Mouse (Mus musculus) neural tube, embryonic 13.5 days (tissue): Measurements from ENCODE around the gene Mon2. TPM values are rescaled to one million over a fixed set of nuclear protein-coding genes. Genes with fewer than 3 reads are reported as not detected.

Source experiments
- ATAC-seq: fragments of 200-750 bp; cut with Nextera tagmentation; 2 replicates; pipeline ENCODE4 v1.8.0; 2017; ENCODE audit warnings: low read depth, mild to moderate bottlenecking, moderate TSS enrichment, moderate library complexity
- H3K27ac ChIP-seq: fragments of 300-500 bp; sonication (generic); replicated peaks from 2 replicates; pipeline ENCODE4 v1.5.1; 2015; ENCODE audit warnings: moderate library complexity, mild to moderate bottlenecking, inconsistent platforms
- H3K27me3 ChIP-seq: fragments of 300-500 bp; sonication (generic); 2 replicates; pipeline ENCODE4 v1.6.1; 2015; ENCODE audit warnings: mild to moderate bottlenecking, inconsistent platforms
- H3K36me3 ChIP-seq: fragments of 300-500 bp; sonication (generic); 2 replicates; pipeline ENCODE4 v1.6.1; 2015; ENCODE audit warnings: mild to moderate bottlenecking, inconsistent platforms
- H3K4me1 ChIP-seq: fragments of 300-500 bp; sonication (generic); replicated peaks from 2 replicates; pipeline ENCODE4 v1.6.1; 2015; ENCODE audit warnings: inconsistent platforms
- H3K4me2 ChIP-seq: fragments of 300-500 bp; sonication (generic); 2 replicates; pipeline ENCODE4 v1.6.1; 2015; ENCODE audit warnings: inconsistent platforms, mild to moderate bottlenecking, moderate library complexity
- H3K4me3 ChIP-seq: fragments of 300-500 bp; sonication (generic); 2 replicates; pipeline ENCODE4 v1.5.1; 2015; ENCODE audit warnings: mild to moderate bottlenecking, inconsistent platforms
- H3K9ac ChIP-seq: fragments of 300-500 bp; sonication (generic); 2 replicates; pipeline ENCODE4 v1.6.1; 2015; ENCODE audit warnings: moderate library complexity, mild to moderate bottlenecking, inconsistent platforms
- H3K9me3 ChIP-seq: fragments of 300-500 bp; sonication (generic); 2 replicates; pipeline ENCODE4 v1.6.1; 2016; ENCODE audit warnings: inconsistent platforms
- WGBS: fragments of 180-500 bp; shearing (Covaris S2); methylation state at CpG from one replicate; pipeline ENCODE4 v1.1.7; 2015; 5-methylcytosine and 5-hydroxymethylcytosine counted together
- microRNA counts: library from miRNA; unstranded; fragments of <30 nt; microRNA quantifications from one replicate; lab custom pipeline; 2016
- microRNA-seq: library from miRNA; unstranded; fragments of <30 nt; microRNA quantifications from one replicate; pipeline ENCODE4, GENCODE M21; 2016
- polyA plus RNA-seq: library from polyadenylated mRNA; unstranded; fragments of >200 nt; fragmentation: Nextera tagmentation; extraction: Ambion mirVana; gene quantifications from 2 replicates; pipeline ENCODE4 v1.2.1, GENCODE M21; 2015

The Mon2 gene
- polyA plus RNA-seq, 1 experiment from 2014 or later: 26.7 TPM

DNA sequence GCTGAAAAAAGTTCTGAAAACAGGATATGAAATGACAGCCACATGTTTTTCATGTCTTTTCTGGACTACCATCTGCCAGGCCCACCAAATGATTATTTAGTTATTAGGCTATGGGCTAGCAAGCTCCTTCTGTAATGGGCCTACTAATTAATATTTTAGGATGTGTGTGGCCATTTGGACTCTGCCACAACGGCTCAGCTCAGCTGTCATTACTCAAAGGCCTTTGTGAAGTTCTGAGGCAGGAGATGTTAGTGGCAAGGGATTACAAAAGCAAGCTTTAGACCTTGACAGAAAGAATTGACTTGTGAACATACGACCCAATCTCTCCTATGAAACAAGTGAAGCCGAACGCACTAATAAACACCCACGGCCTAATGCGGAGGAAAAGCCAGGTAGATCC is 125.3 kb downstream of the Mon2 start:
- no peaks in the 10 kb centered on the region for H3K9me3 ChIP-seq
- no peaks in the 10 kb centered on the region for H3K36me3 ChIP-seq
- WGBS: 46% methylated on average over 6 of the region's 6 CpGs
- H3K4me2 ChIP-seq: no peak overlapping the region
- H3K27me3 ChIP-seq: no peaks in the 10 kb centered on the region
- H3K27ac ChIP-seq: peak overlapping the region; percentile 38; the same call in 1 of the 2 replicates
- H3K9ac ChIP-seq: no peak overlapping the region
- H3K4me1 ChIP-seq: peaks cover 8% of the 10 kb centered on the region; the same call in 1 of the 2 replicates
- ATAC-seq: no peak
- no peak overlapping the region for H3K4me3 ChIP-seq

DNA sequence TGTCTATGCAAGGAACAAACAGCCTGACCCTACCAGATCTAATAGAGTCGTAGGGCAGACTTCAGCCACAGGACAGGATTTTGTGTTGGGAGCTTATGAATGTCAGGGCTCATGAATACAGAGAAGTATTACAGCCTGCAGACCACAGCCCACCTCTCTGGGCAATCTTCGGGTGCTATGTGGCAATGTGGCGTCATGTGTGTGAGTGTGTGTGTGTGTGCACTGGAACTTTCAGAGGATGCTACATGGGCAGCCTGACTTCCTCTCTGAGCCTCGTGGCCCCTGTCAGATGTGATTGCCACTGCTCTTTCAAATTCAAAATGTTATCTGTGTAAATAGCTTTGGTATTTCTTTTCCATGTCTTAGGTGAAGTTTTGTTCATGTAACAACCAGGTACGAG is 131.4 kb downstream of the Mon2 start:
- Histone ChIP-seq H3K27me3 (no peaks in the 10 kb centered on the region), H3K9me3 (no peaks in the 10 kb centered on the region), H3K4me1 (peaks cover 16% of the 10 kb centered on the region), H3K9ac (no peak overlapping the region), H3K27ac (no peak overlapping the region; the same call in 1 of the 2 replicates), H3K4me3 (no peak overlapping the region), H3K4me2 (no peak overlapping the region), H3K36me3 (no peaks in the 10 kb centered on the region)
- ATAC-seq: no peak
- 76% methylated on average over 5 of the region's 5 CpGs for WGBS

DNA sequence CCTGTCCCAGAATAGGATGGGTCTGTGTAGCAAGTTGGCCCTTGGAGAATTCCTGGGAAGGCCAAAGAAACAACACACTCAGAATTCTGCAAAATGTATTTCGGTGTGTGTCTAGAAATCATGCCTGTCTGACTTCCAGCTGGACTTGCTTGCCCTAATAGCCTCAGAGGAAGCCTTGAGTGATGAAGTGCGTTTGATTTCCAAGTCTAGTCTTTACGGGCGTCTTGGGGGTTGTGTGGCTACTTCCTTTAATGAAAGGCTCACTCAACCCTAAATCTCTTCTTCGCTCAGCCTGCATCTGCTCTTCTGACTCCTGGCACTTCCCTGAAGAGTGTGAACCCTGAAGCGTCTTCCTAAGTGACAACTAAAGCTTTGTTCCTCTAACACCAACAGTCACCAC is 132.5 kb downstream of the Mon2 start:
- no peak overlapping the region for H3K4me2 ChIP-seq

DNA sequence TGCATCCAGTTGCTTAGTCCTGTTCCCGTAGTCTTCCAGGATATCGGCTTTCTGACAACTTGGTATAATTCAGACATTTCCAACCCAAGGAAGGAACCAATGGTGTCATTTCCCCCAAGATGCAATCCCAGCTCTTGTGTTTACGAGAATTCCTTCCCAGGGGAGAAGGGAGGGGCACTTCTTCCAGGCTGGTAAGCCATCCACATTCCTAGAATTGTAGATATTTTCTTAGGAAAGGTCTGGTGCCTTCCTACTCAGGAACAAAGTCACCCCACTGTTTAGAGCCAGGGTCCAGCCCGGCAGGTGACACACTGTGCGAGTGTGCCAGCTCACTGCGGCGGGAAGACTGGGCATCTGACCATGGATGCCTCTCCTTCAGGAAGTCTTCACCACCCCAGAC is 133.5 kb downstream of the Mon2 start:
- no peak overlapping the region for H3K4me3 ChIP-seq
- WGBS: 83% methylated on average over 7 of the region's 7 CpGs
- H3K9ac ChIP-seq: no peak overlapping the region
- H3K36me3 ChIP-seq: no peaks in the 10 kb centered on the region
- no peak overlapping the region; the same call in 1 of the 2 replicates for H3K27ac ChIP-seq
- no peaks in the 10 kb centered on the region for H3K27me3 ChIP-seq
- no peak for ATAC-seq
- H3K4me2 ChIP-seq: no peak overlapping the region
- H3K4me1 ChIP-seq: peaks cover 16% of the 10 kb centered on the region
- H3K9me3 ChIP-seq: no peaks in the 10 kb centered on the region

More for the DNA sequence above, 132.5 kb downstream of the Mon2 start:
- peaks cover 16% of the 10 kb centered on the region for H3K4me1 ChIP-seq
- peak; percentile 27; the same call in 1 of the 2 replicates for ATAC-seq
- H3K9me3 ChIP-seq: no peaks in the 10 kb centered on the region
- peak overlapping the region; percentile 46; the same call in 1 of the 2 replicates for H3K27ac ChIP-seq
- no peaks in the 10 kb centered on the region for H3K27me3 ChIP-seq
- H3K9ac ChIP-seq: no peak overlapping the region
- H3K4me3 ChIP-seq: no peak overlapping the region
- 37% methylated on average over 6 of the region's 6 CpGs for WGBS
- no peaks in the 10 kb centered on the region for H3K36me3 ChIP-seq

MicroRNA genes within 50 kb of the gene (microRNA counts, 519-probe panel; counts per million panel counts)
- 5,732 counts per million, percentile 94 among the panel's probes with 10 or more counts for microRNA mmu-let-7i (lab: Ali Mortazavi, UCI)

Small RNA genes within 50 kb of the gene (microRNA-seq; reads per million reads assigned to microRNA genes)
- gene Mirlet7i: 25,364 reads per million, percentile 99 among the genes with 10 or more reads in this experiment

Other genes with a start within 250 kb of the Mon2 start
- gene Usp15, start 120.5 kb upstream of the Mon2 start, polyA plus RNA-seq: 68.2 and 71.1 TPM in 2 replicates
- 38.4 and 40.2 TPM in 2 replicates for gene Fam19a2, start 187.5 kb upstream of the Mon2 start, polyA plus RNA-seq